Mouse (Mus musculus) lung, embryonic 15.5 days (tissue): Measurements from ENCODE around the gene Wbp11. TPM values are rescaled to one million over a fixed set of nuclear protein-coding genes. Genes with fewer than 3 reads are reported as not detected.

Source experiments
- ATAC-seq: fragments of 200-750 bp; cut with Nextera tagmentation; 2 replicates; pipeline ENCODE4 v1.8.0; 2017; ENCODE audit warnings: moderate number of reproducible peaks, borderline replicate concordance; ENCODE audit not compliant: low FRiP score, low TSS enrichment; ENCODE audit errors: extremely low read depth
- H3K27ac ChIP-seq: fragments of 300-500 bp; sonication (generic); 2 replicates; pipeline ENCODE4 v1.5.1; 2015; ENCODE audit warnings: moderate library complexity, mild to moderate bottlenecking, inconsistent platforms
- H3K27me3 ChIP-seq: fragments of 300-500 bp; sonication (generic); 2 replicates; pipeline ENCODE4 v1.6.1; 2015; ENCODE audit warnings: inconsistent platforms
- H3K36me3 ChIP-seq: fragments of 300-500 bp; sonication (generic); 2 replicates; pipeline ENCODE4 v1.6.1; 2015; ENCODE audit warnings: inconsistent platforms
- H3K4me1 ChIP-seq: fragments of 300-500 bp; sonication (generic); 2 replicates; pipeline ENCODE4 v1.6.1; 2015; ENCODE audit warnings: inconsistent platforms
- H3K4me2 ChIP-seq: fragments of 300-500 bp; sonication (generic); 2 replicates; pipeline ENCODE4 v1.6.1; 2015; ENCODE audit warnings: inconsistent platforms, mild to moderate bottlenecking, moderate library complexity
- H3K4me3 ChIP-seq: fragments of 300-500 bp; sonication (generic); 2 replicates; pipeline ENCODE4 v1.5.1; 2015; ENCODE audit warnings: mild to moderate bottlenecking, inconsistent platforms
- H3K9ac ChIP-seq: fragments of 300-500 bp; sonication (generic); 2 replicates; pipeline ENCODE4 v1.6.1; 2015; ENCODE audit warnings: inconsistent platforms
- H3K9me3 ChIP-seq: fragments of 300-500 bp; sonication (generic); 2 replicates; pipeline ENCODE4 v1.6.1; 2016; ENCODE audit warnings: inconsistent platforms
- WGBS: fragments of 180-500 bp; shearing (Covaris S2); methylation state at CpG from one replicate; pipeline ENCODE4 v1.1.7; 2015; 5-methylcytosine and 5-hydroxymethylcytosine counted together
- polyA plus RNA-seq: library from polyadenylated mRNA; unstranded; fragments of >200 nt; fragmentation: Nextera tagmentation; extraction: Ambion mirVana; gene quantifications from 2 replicates; pipeline ENCODE4 v1.2.1, GENCODE M21; 2015

Wbp11 gene
- polyA plus RNA-seq, 1 experiment from 2014 or later: 101 TPM

GRCm38 (mm10) chr6:136855183-136855582 lies 27.1 kb upstream of the Wbp11 start:
- Histone ChIP-seq H3K4me1 (peaks cover 40% of the 10 kb centered on the region), H3K36me3 (no peaks in the 10 kb centered on the region), H3K27ac (peak overlapping the region; percentile 88; the same call in 1 of the 2 replicates), H3K27me3 (no peaks in the 10 kb centered on the region), H3K4me3 (no peak overlapping the region), H3K4me2 (no peak overlapping the region), H3K9me3 (no peaks in the 10 kb centered on the region), H3K9ac (no peak overlapping the region)
- no peak for ATAC-seq
- WGBS: 76% methylated on average over 2 of the region's 2 CpGs

GRCm38 (mm10) chr6:136854361-136854781 lies 26.3 kb upstream of the Wbp11 start:
- Histone ChIP-seq H3K27me3 (no peaks in the 10 kb centered on the region), H3K4me3 (no peak overlapping the region), H3K9ac (no peak overlapping the region), H3K36me3 (no peaks in the 10 kb centered on the region), H3K9me3 (no peaks in the 10 kb centered on the region), H3K27ac (no peak overlapping the region), H3K4me2 (no peak overlapping the region), H3K4me1 (peaks cover 37% of the 10 kb centered on the region)
- no peak for ATAC-seq
- 80% methylated on average over 11 of the region's 11 CpGs for WGBS

- H3K27ac ChIP-seq: no peak overlapping the region
These were observed 24.7 kb upstream of the Wbp11 start for GRCm38 (mm10) chr6:136852762-136853161.

GRCm38 (mm10) chr6:136852348-136852747 lies 24.3 kb upstream of the Wbp11 start:
- H3K9me3 ChIP-seq: no peaks in the 10 kb centered on the region
- H3K4me2 ChIP-seq: no peak overlapping the region
- H3K4me1 ChIP-seq: peaks cover 18% of the 10 kb centered on the region
- 79% methylated on average over 4 of the region's 4 CpGs for WGBS
- no peaks in the 10 kb centered on the region for H3K36me3 ChIP-seq
- H3K4me3 ChIP-seq: no peak overlapping the region
- H3K27me3 ChIP-seq: no peaks in the 10 kb centered on the region
- no peak for ATAC-seq
- no peak overlapping the region for H3K27ac ChIP-seq
- no peak overlapping the region for H3K9ac ChIP-seq

More at GRCm38 (mm10) chr6:136852762-136853161, 24.7 kb upstream of the Wbp11 start:
- Histone ChIP-seq H3K4me2 (no peak overlapping the region), H3K9me3 (no peaks in the 10 kb centered on the region), H3K36me3 (no peaks in the 10 kb centered on the region), H3K27me3 (no peaks in the 10 kb centered on the region), H3K4me3 (no peak overlapping the region), H3K4me1 (peaks cover 22% of the 10 kb centered on the region), H3K9ac (no peak overlapping the region)
- WGBS: 50% methylated on average over 3 of the region's 3 CpGs
- no peak for ATAC-seq

- no peak for ATAC-seq
- Histone ChIP-seq H3K4me3 (no peak overlapping the region), H3K9me3 (no peaks in the 10 kb centered on the region), H3K9ac (no peak overlapping the region), H3K36me3 (no peaks in the 10 kb centered on the region), H3K27me3 (no peaks in the 10 kb centered on the region), H3K4me2 (no peak overlapping the region), H3K27ac (no peak overlapping the region), H3K4me1 (peaks cover 4% of the 10 kb centered on the region)
- WGBS: 64% methylated on average over 6 of the region's 6 CpGs
These were observed 22.2 kb upstream of the Wbp11 start for GRCm38 (mm10) chr6:136850267-136850666.

GRCm38 (mm10) chr6:136848971-136849370 lies 20.9 kb upstream of the Wbp11 start:
- H3K4me3 ChIP-seq: no peak overlapping the region
- WGBS: 82% methylated on average over 5 of the region's 5 CpGs
- H3K9me3 ChIP-seq: no peaks in the 10 kb centered on the region
- H3K4me1 ChIP-seq: peaks cover 4% of the 10 kb centered on the region
- no peak for ATAC-seq
- H3K36me3 ChIP-seq: no peaks in the 10 kb centered on the region
- H3K27me3 ChIP-seq: no peaks in the 10 kb centered on the region
- H3K27ac ChIP-seq: no peak overlapping the region
- H3K4me2 ChIP-seq: no peak overlapping the region
- no peak overlapping the region for H3K9ac ChIP-seq

- H3K9me3 ChIP-seq: no peaks in the 10 kb centered on the region
- no peak overlapping the region for H3K27ac ChIP-seq
- ATAC-seq: no peak
- H3K36me3 ChIP-seq: no peaks in the 10 kb centered on the region
- H3K4me3 ChIP-seq: no peak overlapping the region
- H3K4me1 ChIP-seq: peaks cover 4% of the 10 kb centered on the region
- no peak overlapping the region for H3K4me2 ChIP-seq
- H3K27me3 ChIP-seq: no peaks in the 10 kb centered on the region
- no peak overlapping the region for H3K9ac ChIP-seq
- WGBS: 82% methylated on average over 8 of the region's 8 CpGs
These were observed 20.4 kb upstream of the Wbp11 start for GRCm38 (mm10) chr6:136848399-136848798.

- Histone ChIP-seq H3K27me3 (no peaks in the 10 kb centered on the region), H3K27ac (no peak overlapping the region), H3K4me1 (peaks cover 2% of the 10 kb centered on the region), H3K9me3 (no peaks in the 10 kb centered on the region), H3K9ac (no peak overlapping the region), H3K4me3 (no peak overlapping the region), H3K36me3 (no peaks in the 10 kb centered on the region), H3K4me2 (no peak overlapping the region)
- no peak for ATAC-seq
- 14% methylated on average over 2 of the region's 2 CpGs for WGBS
These were observed 19.8 kb upstream of the Wbp11 start for GRCm38 (mm10) chr6:136847790-136848189.

GRCm38 (mm10) chr6:136847267-136847666 lies 19.2 kb upstream of the Wbp11 start:
- H3K4me1 ChIP-seq: no peaks in the 10 kb centered on the region
- H3K9ac ChIP-seq: no peak overlapping the region
- no peaks in the 10 kb centered on the region for H3K36me3 ChIP-seq
- H3K4me3 ChIP-seq: no peak overlapping the region
- H3K4me2 ChIP-seq: no peak overlapping the region
- H3K27me3 ChIP-seq: no peaks in the 10 kb centered on the region; the same call in 1 of the 2 replicates
- no peak overlapping the region for H3K27ac ChIP-seq
- no peak for ATAC-seq
- WGBS: 85% methylated on average over 3 of the region's 3 CpGs
- no peaks in the 10 kb centered on the region for H3K9me3 ChIP-seq

GRCm38 (mm10) chr6:136845706-136846480 lies 17.9 kb upstream of the Wbp11 start:
- H3K4me3 ChIP-seq: no peak overlapping the region
- no peaks in the 10 kb centered on the region for H3K36me3 ChIP-seq
- H3K4me1 ChIP-seq: no peaks in the 10 kb centered on the region
- H3K4me2 ChIP-seq: no peak overlapping the region
- no peaks in the 10 kb centered on the region; the same call in 1 of the 2 replicates for H3K27me3 ChIP-seq
- H3K27ac ChIP-seq: no peak overlapping the region
- H3K9me3 ChIP-seq: no peaks in the 10 kb centered on the region
- no peak for ATAC-seq
- WGBS: 67% methylated on average over 5 of the region's 5 CpGs
- no peak overlapping the region for H3K9ac ChIP-seq

GRCm38 (mm10) chr6:136844903-136845302 lies 16.9 kb upstream of the Wbp11 start:
- Histone ChIP-seq H3K9me3 (no peaks in the 10 kb centered on the region), H3K4me2 (no peak overlapping the region), H3K4me3 (no peak overlapping the region), H3K9ac (no peak overlapping the region), H3K27me3 (no peaks in the 10 kb centered on the region; the same call in 1 of the 2 replicates), H3K4me1 (no peaks in the 10 kb centered on the region), H3K27ac (no peak overlapping the region), H3K36me3 (no peaks in the 10 kb centered on the region)
- WGBS: 57% methylated on average over 2 of the region's 2 CpGs
- no peak for ATAC-seq

- Histone ChIP-seq H3K4me2 (no peak overlapping the region), H3K27ac (no peak overlapping the region), H3K27me3 (peaks cover 5% of the 10 kb centered on the region; the same call in 1 of the 2 replicates), H3K36me3 (no peaks in the 10 kb centered on the region), H3K9ac (no peak overlapping the region), H3K9me3 (no peaks in the 10 kb centered on the region), H3K4me1 (no peaks in the 10 kb centered on the region), H3K4me3 (no peak overlapping the region)
- ATAC-seq: no peak
- 77% methylated on average over 3 of the region's 3 CpGs for WGBS
These were observed 9.3 kb upstream of the Wbp11 start for GRCm38 (mm10) chr6:136837323-136837722.
